Mouse (Mus musculus): ENCODE data around the gene Uba52.

DNA sequence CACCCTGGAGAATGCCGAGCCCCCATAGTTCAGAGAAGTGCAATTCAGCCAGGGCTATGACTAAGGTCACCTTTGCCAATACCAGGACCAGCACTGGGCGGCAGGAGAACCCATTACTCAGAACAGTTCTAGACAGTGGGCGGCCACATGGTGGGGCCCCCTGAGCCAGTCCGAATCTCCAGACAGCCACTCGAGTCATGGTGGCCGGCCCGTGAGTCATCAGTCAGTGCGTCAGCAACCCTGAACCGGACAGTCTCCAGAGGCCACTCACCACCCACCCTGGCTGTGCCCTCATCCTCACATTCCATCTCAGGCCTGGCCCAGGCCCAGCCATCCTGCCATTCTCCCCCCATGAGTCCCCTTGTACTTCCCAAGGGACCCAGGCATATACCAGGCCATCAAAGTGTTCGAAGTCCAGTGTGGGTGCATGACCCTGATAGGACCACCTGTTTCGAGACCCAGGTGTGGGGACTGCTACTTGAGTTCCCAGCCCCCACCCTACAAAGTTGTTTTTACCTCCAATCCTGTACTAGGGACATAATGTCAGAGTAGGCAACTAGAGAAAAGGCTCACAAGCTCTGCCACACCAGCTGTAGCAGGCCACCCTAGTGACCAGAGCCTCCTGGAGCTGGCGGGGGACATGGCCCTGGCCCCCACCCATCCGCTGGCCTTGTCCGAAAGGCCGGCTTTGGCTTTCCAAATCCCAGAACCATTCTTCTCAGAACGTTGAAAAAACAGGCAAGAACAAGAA, 48.7 kb downstream of the Uba52 start:
- TF ChIP-seq CTCF (IDR thresholded peaks at IDR 0.05; ENCODE audit: extremely low read depth, insufficient read length, insufficient replicate concordance, low read depth, low read length) (no peak), POLR2A (IDR thresholded peaks at IDR 0.05; ENCODE audit: low read depth, low read length) (no peak)
